Mouse (Mus musculus) spleen, adult 18-20 months (tissue): ENCODE data around the gene Sh2d1b1.
A peak's percentile ranks its signal among the peaks of the same experiment; 100 is the strongest.
"Not testable (repeated sequence)": the region's sequence is repeated elsewhere in the genome, so short reads cannot be mapped to it uniquely, and the experiment has no call there.

ENCODE experiments used
- DNase-seq, 2 experiments: peaks; one replicate each; pipeline ENCODE4 v3.0.0; 2022; ENCODE audit warnings: mixed read lengths in 2 of 2

Sh2d1b1 gene

DNA sequence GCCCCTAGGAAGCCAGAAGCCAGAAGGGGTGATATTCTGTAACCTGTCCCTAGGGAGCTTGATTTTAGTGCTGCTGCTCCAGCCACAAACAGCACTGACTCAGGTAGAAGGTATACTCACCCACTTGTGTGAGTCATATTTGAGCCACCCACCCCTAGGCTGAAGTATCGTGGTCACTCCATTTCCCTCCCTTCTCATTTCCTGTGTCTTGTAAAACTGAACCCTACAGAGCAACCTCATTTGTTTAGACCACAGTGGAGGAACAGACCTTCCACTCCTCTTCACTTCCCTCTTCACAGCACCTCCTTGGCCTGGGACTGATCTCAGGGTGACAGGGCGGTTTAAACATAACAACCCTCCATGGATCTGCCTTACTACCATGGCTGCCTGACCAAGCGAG is at the start of gene Sh2d1b1:
Sh2d1b1 (plus strand) TSS at position 305 of the 400 bp plus-strand sequence.
- no peak for DNase-seq

DNA sequence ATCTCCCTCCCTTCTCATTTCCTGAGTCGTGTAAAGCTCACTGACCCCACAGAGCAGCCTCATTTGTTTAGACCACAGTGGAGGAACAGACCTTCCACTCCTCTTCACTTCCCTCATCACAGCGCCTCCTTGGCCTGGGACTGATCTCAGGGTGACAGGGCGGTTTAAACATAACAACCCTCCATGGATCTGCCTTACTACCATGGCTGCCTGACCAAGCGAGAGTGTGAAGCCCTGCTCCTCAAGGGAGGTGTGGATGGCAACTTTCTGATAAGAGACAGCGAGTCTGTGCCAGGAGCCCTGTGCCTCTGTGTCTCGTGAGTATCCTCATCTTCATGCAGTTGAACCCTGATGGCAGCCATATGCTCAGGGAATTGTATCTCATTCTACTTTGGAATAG is 44.4 kb upstream of the Sh2d1b1 start, which contains the start of gene Sh2d1b2:
Sh2d1b2 (plus strand) TSS at position 62 of the 400 bp plus-strand sequence.
- not testable (repeated sequence) for DNase-seq

DNA sequence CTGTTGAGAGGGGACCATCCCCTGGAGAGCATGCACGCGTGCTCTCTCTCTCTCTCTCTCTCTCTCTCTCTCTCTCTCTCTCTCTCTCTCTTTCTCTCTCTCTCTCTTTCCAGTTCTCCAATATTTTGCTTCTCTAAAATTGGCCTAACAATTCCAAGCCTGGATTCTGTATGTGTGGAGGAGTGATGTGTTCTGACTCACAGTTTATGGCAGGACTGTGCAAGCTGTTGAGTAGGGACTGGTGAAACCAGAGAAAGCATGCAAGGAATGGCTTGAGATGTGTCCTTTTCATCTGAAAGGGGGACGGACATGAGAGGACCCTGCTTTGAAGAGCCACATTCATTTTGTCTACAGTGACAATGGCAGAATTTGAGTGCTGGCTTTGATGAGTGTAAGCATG is 32.1 kb upstream of the Sh2d1b1 start:
- DNase-seq: no peak

DNA sequence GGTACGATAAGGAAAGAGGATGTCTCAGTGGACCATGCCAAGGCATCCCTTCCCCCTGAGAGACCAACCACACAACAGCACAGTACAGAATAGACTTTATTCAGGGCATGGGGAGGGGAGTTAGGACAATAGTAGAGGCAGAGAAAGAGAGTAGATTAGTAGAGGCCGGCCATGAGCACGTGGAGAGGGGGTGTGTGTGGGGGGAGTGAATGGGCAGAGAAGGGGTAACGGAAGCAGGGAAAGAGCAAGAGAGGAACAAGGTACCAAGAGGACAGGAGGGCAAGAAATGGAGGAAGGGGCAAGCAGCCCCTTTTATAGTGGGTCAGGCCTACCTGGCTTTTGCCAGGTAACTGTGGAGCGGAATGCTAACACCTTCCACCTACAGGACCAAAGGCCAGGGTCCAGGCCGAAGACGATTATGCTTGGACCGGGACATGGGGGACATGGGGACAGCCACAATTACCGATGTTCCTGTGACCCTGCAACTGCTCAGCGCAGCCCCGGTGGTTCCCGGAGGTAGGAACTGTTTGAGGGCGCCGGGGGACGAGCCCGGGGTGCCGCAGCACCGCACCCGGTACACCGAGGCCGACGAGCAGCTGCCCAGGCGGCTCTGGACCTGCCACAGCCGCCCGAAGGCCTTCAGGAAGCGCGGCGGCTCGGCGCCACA is 22.1 kb upstream of the Sh2d1b1 start:
- no peak for DNase-seq

DNA sequence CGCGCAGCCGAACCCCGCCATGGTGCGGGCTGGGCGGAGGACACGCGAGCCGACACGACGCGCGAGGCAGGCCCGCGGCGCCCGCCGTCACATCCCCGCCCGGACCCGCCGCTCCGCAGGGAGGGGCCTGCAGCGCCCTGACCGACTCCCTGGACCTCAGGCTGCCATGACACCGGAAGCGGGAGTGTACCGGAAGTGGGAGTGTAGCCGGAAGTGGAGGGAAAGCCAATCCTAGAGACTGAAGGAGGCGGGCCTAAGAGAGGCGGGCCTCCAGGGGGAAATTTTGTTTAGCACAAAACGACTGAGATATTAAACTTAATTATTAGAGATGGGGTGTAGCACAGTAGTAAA is 21.6 kb upstream of the Sh2d1b1 start:
- peak; percentile 68 to 71 for DNase-seq

DNA sequence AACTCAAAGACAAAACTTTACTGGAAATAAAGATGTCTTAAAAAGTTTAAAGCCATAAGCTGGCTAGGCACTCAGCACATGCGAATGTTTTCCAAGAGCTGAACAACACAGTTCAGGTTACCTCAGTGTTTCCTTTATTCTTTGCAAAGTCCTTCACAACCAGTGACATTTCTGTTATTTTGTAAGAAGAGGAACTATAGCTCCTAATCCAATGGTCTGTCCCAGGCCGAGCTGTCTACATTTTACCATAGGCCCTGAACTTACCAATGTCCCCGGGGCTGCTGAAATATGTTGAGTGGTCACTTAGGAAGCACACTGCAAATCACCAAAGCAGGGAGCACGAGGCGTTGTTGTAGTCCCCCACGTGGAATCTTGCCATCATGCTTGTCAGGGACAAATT is 6.8 kb upstream of the Sh2d1b1 start:
- DNase-seq: no peak

DNA sequence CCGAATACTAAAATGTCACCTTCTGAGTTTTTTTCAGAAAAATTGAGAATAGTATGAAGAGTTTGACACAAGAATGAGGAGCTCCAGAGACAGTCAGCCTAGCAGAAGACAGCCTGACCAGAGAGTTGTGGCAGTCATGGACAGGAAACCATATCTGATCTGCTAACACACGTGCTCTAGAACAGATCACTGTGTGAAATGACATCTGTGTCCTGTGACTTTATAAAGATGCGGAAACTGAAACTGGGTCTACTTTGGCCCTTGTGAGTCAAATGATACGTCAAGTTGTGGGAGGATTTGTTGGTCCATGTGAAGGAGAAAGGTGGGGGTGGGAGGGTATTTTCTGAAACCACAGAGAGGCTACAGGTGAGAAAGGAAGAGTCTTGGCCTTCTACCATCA is 6.4 kb upstream of the Sh2d1b1 start:
- DNase-seq: no peak

DNA sequence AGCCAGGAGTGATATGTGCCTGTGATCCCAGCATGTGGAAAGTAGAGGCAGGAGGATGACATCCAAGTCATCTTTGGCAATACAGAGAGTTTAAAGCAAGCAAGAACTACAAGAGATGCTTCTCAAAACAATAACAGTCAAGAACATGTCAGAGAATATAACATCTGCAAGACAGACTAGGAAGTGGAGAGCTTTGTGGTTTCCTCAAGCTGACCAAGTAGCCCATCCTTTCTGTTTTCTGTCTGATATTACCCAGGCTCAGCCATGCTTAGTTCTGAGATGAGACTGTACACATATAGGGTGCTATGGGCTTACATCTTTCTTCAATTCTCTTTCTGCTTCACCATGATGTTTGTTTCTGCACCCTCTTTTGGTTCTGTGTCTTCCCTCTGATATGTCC is 3.9 kb upstream of the Sh2d1b1 start:
- DNase-seq: no peak

DNA sequence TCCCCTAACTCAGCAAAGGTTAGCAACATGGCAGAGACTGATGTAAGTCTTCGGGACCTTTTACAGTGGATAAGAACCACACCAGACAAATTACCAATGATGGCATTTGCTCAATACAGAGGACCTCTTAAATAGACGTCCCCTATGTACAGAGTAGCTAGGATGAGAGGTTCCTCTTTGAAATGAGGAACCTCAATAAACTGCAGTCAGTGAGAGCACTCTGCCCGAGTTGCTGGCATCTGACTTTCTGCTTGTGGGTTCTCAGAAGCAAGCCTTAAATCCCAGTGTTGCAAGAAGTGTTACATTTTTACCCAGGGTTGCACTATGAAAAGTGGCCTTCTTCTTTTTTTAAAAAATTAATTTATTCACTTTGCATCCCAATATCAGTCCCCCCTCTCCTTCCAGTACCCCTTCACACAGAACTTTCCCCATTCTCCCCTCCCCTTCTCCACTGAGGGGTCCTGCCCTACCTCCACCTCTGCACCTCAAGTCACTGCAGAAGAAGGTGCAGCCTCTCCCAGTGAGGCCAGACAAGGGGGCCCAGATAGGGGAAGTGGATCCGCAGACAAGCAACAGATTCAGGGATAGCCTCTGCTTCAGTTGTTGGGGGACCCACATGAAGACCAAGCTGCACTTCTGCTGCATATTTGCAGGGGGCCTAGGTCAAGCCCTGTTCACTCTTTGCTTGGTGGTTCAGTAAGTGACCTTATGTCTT is 5.5 kb downstream of the Sh2d1b1 start:
- DNase-seq: no peak

DNA sequence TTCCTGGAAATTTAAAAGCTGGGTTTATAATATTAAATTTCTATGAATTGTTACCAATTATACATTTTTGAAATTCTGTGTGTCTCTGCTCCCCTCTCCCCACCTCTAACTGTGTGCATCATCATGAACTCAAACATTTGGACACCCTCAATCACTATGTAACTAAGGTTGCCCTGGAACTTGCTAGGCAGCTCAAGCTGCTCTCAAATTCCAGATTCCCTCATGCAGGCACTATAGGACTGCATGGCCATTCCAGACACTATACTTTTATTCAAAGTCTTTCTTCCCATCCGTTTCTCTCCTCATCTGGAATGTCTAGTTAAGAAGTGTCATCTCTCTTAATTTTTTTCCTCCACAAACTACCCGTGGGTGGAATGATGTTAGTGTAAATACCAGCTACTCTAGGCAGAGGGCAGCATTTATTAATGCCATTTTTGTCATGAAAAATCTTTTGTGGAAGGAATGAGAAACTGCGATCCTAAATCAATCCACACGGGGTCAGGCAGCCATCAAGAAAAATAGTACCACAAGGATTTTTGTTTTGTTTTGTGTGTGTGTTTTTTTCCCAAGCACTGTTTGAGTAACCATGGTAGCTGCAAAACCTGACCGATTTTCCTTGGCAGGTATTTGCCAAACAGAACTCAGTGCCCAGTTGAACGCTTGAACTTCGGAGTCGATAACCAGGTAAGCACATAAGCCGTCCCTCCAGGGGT is 15.3 kb downstream of the Sh2d1b1 start:
- no peak for DNase-seq

DNA sequence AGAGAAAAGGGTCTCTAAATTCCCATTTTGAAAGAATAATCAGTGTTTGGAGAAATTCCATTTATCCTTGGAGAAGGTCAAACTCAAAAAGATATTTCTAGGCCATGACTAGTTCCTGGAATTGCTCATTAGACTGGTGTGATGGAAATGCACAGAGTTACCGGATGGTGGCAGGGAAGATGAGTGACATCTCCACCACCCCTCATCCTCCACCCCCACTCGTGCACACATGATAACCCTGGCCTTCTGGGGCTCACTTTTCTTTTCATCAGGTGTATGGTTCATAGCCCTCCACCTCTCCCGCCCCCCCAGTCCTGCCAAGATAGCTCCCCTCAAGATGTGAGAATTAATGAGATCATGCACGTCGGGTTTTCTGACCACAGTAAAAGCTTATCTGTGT is 16.1 kb downstream of the Sh2d1b1 start:
- no peak for DNase-seq

DNA sequence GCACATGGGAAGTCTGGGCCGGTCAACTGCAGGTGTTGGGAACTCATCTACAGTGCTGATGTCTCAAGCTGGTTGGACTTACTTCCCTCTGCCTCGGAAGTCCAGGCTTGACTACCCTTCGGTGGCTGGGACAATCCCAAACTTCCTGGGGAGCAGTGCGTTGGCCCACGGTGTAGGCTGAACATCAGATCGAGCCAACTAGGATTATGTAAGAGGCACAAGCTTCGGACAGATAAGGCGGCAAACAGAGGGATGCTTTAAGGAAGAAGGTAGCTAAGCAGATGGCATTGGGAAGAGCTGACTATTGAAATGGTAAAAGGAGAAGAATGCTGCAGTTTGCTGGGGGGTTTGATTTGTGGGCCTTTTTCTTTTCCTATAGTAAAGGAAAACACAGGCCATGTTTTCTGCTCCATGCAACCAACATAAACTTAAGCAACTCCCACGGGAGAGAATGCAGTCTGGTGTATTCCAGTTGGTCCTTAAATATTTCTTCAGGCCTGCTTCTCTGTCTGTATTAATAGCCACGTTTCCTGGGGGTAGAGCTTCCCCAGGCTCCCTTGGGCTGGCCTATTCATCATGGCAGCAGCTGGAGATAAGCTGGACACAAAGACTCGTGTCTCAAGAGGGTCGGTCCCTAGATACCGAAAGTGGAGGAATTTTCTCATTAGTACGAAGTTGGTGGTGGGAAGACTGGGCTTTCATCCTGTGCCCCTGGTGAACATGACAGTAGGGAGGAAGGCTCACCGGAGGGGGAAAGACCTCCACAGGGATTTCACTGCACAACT is 17.9 kb downstream of the Sh2d1b1 start:
- no peak for DNase-seq

DNA sequence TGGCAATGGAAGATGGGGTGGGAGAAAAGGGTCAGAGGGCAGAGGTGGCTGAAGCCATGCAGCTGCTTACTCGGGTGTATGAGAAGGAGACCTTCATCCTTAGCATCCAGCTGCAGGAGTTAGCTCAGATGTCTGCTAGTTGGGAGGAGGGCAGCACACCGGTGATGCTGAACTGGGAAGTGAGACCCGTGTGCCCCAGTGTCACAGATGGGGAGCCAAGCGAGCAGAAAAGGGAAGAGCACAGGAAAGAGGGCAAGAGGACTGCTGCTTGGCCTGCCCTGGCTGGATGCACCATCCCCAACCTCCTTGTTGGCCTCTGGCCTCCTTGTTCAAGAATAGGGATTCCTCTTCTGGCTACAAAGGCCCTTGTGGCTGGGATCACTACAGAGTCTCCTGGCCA is 22.4 kb downstream of the Sh2d1b1 start:
- no peak for DNase-seq

DNA sequence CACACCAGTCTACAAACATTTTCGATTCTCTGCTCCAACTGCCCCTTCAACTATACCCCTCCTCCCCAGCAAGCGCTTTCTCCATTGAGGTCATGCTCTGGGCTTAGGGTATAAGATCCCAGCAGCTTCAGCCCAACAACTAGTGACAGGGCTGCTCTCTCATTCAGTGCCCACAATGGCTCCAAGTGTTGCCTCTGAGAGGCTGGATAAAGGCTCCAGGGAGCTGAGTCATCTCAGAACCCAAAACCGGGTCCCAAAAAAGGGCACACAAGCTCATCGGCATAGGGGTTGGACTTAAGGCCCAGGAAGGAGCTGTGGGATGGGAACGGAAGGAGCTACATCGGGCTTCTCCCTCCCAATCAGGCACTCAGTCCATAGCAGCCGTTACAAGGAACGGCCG is 24.6 kb downstream of the Sh2d1b1 start:
- DNase-seq: no peak

DNA sequence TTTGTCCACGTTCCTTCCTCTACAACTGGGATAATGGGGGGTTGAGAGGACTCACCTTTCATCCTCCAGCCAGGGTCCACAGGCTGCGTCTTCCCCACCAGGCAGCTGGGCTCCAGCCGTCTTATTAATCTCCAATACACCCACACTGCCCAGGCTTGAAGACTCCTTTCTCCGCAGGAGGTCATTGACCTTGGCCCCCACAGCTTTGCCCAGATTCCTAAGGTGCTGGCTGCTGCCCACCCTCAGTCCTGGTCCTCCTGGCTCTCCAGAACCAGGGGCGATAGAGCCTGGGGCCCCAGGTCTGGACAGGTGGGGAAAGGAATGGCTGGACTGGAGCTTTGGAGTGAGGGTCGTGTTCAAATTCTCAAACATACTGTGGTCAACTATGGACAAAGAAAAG is 25.3 kb downstream of the Sh2d1b1 start:
- no peak for DNase-seq

DNA sequence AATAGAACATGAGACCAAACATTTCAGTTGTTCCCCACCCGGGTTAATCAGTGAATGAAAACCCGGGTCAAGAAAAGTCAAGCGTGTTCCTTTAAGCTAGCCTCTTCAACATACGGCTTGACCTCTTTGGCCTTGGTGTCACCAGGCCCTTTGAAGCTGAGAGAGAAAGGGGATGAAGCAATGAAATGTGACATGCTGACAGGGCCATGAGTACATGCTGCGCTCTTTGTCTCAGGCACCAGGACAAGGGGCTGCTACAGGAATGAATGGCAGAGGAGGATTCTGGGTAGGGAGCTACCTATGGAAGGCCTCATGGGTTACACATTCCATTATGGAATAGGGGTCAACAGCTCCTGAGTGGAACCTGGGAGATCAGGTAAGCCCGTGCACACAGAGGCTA is 26.0 kb downstream of the Sh2d1b1 start:
- no peak for DNase-seq

DNA sequence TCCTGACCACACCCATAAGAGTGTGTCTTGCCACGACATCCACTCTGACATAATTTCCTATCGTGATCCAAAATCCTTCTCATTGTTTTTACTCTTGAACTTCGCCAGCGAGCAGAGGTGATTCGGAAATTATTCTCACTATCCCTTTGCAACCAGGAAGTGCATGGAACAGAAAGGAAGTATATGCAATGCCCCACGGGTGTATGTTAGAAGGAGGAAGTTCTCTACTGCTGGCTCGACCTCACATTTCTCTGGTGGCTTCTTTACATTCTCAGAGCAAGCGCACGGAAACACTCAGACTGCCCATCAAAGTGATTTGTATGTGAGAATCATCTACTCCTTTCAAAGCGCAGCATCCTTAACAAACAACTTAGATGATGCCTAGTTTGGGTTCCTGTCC is 27.9 kb downstream of the Sh2d1b1 start:
- no peak for DNase-seq

DNA sequence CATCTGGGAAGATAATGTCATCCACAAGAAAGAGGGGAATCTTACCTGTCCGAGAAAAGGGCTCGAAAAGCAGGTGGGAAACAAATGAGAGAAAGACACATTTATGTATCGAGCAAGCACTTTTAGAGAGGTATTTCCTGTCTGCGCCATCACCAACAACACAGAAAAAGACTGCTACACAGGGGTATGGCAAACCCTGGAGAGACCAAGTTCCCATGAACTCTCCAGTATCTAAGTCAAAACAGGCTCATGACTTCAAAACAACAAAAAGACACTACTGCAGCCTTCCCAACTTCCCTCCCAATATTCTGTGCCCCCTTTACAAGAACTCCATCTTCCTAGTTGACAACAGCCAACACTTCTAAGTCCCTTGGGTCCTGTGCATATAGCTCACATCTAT is 29.1 kb downstream of the Sh2d1b1 start, which contains the start of gene Gm7694:
Gm7694 (minus strand) TSS at position 101 of the 400 bp plus-strand sequence.
- DNase-seq: no peak

DNA sequence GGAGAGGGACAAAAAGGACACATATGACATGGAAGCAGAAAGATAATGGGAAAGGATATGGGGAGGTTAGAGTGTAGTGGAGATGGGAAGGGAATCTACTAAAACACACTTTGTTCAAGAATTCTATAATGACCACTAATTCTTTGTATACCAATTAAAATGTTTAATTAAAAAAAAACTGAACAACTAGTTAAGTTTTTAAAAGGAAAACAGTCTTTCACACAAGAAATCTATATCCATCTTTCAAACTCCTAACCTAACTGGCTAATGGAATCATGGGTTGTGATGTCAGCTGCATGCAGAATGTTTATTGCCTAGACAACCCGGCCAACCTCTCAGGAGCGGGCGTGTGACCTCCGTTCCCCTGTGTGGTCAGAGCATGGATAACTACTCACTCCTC is 31.4 kb downstream of the Sh2d1b1 start, which contains the start of gene Spata46:
Spata46 (plus strand) TSS at position 301 of the 400 bp plus-strand sequence.
- no peak for DNase-seq

DNA sequence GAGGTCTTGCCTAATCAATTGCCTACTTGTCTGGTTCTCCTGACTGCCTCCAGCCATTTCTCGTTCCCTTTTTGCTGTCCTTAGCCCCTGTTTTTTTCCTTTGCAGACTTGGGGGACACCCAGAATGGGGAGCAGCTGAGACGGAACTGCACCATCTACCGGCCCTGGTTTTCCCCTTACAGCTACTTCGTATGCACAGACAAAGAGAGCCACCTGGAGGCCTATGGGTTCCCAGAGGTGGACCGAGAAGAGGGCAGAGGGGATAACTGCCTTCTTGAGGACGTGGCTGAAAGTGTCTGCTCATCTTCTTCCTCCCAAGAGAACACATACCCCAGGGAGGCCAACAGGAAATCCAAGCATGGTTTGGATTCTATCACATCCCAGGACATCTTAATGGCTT is 34.3 kb downstream of the Sh2d1b1 start:
- DNase-seq: no peak

DNA sequence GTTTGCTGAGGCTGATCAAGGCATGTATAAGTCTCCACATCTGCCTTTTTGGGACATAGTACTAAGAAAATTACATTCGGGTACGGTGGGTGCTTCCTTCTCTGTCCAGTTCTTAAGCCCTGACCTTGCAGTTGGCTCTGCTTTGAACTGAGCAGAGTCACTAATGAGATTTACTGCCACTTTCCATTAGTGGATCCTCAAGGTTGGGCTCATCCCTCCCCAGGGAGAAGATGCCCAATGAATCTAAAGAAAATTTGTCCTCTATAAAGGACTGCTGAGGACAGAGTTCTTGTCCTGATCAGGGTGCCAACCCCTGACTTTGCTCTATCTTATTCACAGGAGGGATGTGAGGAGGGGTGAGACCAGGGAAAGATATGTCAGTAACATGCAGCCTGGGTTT is 44.9 kb downstream of the Sh2d1b1 start:
- DNase-seq: no peak

DNA sequence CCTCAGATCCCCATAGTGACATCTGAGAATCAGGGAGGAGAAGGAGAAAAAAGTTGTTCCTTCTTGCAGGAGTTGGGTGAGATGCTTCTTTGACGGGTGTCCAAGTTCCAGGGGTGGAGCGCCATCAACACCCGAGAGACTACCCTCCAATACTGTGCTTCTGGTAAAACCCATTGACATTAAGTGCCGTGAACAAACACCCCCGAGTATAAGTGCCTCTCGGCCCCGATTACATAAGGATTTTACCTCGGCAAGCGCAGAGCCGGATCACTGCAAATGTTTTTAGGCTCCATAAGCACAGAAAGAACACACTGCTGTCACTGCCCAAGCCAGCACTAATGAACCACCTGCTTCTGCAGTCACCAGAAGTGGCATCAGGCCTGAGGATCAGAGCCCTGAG is 45.9 kb downstream of the Sh2d1b1 start:
- no peak for DNase-seq

DNA sequence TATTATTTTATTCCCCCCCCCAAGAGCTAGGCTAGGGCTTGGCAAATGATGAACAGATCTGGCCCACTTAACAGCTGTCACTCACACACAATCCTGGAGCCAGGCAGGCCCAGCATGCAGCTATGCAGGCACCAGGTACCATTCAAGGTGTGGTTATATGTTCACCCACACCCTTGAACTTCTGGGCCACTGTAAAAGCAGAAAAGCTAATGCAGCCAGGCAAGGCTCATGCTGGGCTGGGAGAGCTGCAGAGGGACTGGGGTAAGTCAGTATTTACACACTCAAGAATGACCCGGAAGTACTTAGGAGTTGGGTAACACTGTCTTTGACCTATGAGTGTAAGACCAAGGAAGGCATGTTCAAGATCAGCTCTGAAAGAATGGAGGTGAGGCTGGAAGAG is 47.2 kb downstream of the Sh2d1b1 start:
- no peak for DNase-seq
